Mouse (Mus musculus): ENCODE results near the gene Hrh2.
A peak's percentile ranks its signal among the peaks of the same experiment; 100 is the strongest.

Hrh2 gene

DNA sequence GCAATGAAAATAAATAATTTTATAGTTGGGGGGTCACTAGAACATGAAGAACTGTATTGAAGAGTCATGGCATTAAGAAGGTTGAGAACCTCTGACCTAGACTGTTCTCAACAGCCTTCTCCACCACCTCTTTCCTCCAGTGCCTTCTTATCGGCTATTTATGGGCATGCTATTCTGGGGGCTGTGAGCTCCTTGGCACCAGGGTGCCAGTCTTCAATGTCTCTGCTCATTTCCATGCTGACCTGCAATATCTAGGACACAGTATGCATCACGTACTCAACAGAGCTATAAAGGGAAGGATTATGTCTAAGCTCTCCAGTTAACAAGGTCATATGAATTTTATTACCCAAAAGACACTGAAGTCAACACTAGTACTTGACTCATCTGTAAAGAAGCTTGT lies 14.6 kb upstream of the Hrh2 start:
- DNase-seq = no peak

DNA sequence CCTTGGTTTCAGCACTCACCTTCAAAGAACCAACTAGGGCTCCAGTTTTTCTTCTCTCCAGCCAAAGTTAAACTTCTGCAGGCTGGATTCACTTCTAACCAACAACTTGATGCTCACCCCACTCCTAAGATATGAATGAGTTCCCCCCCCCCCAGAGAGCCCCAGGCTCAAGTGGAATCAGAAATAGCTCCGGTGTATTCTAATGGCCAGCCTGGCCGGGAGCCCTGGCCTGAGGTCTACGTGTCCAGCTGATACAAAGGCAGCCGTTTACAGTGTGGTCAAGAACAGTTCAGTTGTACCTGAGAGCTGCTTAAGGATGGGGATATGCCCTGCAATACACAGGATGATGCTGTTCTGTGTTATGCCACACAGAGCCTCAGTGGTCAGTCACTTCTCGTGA lies 13.3 kb upstream of the Hrh2 start:
- DNase-seq = no peak

GRCm38 (mm10) chr13:54179971-54180370 lies 12.0 kb upstream of the Hrh2 start:
- DNase-seq = no peak

DNA sequence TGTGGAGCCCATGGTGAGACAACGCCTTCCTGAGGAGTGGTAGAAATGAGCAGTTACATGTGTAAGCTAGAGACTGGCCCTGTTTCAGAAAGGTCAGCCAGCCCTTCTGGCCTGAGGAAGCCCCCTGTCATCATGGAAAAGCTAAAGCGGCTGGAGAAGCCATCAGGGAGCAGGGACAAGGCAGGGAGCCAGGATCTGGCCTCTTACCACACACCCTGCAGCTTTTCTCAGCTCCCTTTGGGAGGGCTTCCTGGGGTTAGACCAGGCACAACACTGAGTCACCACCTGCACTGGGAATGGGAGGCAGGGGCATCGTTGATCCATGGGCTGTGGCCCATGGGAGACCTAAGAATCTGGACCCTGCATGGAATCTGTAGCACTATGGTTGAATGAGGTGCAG lies 11.5 kb upstream of the Hrh2 start:
- DNase-seq = no peak

- no peak for DNase-seq
These were observed 10.6 kb upstream of the Hrh2 start for GRCm38 (mm10) chr13:54181318-54181717.

DNA sequence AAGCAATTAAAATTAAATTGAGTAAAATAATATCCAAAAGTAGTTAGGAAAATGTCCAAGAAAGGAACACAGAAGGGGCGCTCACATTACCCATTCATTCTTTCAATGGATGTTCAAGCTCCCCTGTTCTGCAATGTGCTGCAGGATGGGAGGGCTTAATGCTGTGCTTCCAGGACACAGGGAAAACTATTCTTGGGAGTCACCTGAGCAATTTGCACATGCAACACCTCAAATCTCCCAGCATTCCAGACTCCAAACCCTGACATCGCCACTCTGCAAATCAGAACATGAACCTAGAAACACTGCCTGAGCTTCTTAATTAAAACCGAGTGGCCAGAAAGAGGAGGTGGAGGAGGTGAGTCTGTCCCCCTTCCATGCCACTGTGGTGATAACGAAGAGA lies 10.0 kb upstream of the Hrh2 start:
- no peak for DNase-seq

DNA sequence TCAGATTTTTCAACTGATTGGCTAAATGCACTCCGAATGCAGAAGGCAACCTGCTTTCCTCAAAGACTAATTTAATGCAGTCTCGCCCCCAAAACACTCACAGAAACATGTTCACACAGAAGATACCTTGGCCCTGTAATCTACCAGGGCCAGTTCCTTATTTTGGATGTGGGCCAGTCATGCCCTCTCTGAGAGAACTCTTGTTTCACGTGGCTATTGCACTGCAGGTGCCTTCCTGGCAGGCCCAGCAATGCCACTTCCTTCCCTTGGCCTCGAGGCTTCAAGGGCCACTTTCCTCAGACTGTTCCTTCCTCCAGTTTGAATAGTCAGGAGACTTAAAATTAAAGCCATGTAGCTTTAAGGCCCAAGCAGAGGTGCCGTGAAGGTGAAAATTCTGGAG lies 5.5 kb upstream of the Hrh2 start:
- DNase-seq = no peak

- no peak for DNase-seq
These were observed 3.7 kb upstream of the Hrh2 start for GRCm38 (mm10) chr13:54188190-54188706.

- DNase-seq = no peak
These were observed 2.0 kb upstream of the Hrh2 start for GRCm38 (mm10) chr13:54189896-54190295.

GRCm38 (mm10) chr13:54191181-54191580 lies 748 bp upstream of the Hrh2 start:
- no peak for DNase-seq

DNA sequence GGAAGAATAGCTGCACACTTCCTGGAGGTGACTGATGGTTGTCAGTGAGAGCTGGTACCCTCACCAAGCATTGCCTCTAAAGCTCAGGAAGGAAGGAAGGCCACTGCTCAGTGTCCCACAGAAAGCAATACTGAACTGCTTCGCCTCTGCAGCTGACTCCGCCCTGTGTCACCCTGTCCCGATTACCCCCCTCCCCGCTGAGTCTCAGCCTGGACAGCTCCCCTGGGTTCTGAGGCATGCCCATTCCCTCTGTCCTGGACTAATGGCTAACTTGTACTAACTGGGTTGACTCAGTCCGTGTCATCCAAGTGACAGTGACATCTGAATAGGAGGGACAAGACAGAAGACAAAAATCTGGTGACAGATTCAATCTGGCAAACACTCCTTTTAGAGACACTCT lies 1.7 kb downstream of the Hrh2 start:
- DNase-seq = no peak

DNA sequence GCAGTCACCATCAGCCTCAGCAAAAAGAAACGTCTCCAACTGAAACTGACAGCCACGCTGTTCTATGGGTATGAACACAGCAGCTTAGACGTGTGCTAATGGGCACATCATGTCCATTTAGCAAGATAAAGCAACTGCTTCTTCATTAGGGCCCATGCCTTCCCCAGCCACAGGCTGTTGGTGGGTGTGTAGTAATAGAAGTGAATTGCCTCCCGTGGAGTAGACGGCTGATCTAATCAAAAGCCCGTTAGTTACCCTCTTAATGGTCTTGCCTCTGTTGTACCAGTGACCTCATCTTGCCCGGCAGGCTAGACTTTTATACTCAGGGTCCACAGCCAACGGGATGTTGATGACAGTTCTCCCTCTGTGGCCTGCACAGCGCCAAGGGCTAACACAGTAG lies 7.1 kb downstream of the Hrh2 start:
- no peak for DNase-seq

GRCm38 (mm10) chr13:54202458-54202857 lies 10.5 kb downstream of the Hrh2 start:
- no peak for DNase-seq

DNA sequence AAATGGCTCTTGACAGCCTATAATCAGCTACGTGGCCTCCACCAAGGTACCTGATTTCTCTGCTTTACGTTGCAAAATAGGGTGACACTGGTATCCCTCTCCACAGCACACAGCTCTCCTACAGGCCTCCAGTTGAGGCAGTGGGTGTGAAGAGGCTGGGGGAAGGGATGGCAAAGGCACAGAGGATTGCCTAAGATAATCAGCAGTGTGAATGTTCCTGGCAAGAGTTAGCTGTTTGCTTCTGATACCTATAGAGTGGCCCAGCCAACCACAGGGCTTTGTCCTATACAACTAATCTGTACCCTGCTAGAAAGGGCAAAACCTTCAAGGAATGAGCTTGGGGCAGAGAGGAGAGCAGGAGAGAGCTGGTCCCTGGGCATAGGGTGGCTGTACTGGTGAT lies 11.5 kb downstream of the Hrh2 start:
- DNase-seq = no peak

DNA sequence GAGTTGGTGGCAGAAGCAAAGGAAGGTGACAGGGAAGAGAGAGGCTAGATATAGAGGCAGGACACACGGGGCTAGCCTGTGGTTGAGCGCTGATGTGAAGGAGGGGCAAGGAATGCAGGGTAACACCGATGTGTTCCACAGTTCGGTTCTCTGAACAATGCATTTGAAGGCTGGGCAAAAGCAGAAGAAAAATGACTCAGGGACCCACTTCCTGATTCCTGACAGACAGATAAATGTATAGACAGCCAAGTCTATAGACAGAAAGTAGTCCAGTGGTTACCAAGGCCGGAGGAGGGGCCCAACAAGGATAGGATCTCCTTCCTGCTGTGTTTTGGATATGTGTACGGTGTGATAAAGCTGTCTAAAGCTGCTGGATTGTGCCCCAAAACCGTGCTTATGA lies 13.3 kb downstream of the Hrh2 start:
- DNase-seq = no peak

DNA sequence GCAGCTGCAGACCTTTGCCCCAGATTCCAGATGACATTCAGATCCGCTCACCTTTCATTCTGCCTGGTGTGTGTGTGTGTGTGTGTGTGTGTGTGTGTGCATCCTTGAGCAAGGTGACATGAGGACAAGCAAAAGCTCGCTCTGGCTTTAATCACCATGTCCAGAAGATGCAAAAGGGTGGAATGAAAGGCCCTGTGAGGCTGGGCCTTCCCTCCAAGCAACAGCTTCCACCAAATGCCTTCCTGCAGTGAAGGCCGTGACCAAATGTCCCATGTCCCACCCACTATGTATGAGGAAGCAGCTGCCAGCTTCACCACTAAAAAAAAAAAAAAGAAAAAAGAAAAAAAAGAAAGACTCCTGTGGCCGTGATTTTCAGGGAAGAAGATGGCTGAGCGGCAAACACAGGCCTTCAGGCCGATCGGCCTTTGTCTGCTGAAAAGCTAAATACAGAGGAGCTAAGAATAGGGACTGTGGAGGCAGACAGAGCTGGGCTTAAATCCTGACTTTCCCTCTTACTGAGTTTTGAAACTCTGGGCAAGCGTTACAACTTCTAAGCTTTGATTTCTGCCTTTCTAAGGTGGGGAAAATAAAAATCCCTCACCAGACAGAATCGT lies 14.3 kb downstream of the Hrh2 start:
- DNase-seq = no peak

GRCm38 (mm10) chr13:54209476-54210253 lies 17.7 kb downstream of the Hrh2 start:
- DNase-seq = no peak

GRCm38 (mm10) chr13:54211528-54212488 lies 19.9 kb downstream of the Hrh2 start:
- peak; percentile 19 for DNase-seq

GRCm38 (mm10) chr13:54212516-54212915 lies 20.6 kb downstream of the Hrh2 start:
- no peak for DNase-seq

GRCm38 (mm10) chr13:54215266-54215665 lies 23.3 kb downstream of the Hrh2 start:
- no peak for DNase-seq

- no peak for DNase-seq
These were observed 23.9 kb downstream of the Hrh2 start for GRCm38 (mm10) chr13:54215777-54216316.

GRCm38 (mm10) chr13:54218341-54218740 lies 26.4 kb downstream of the Hrh2 start:
- DNase-seq = no peak

DNA sequence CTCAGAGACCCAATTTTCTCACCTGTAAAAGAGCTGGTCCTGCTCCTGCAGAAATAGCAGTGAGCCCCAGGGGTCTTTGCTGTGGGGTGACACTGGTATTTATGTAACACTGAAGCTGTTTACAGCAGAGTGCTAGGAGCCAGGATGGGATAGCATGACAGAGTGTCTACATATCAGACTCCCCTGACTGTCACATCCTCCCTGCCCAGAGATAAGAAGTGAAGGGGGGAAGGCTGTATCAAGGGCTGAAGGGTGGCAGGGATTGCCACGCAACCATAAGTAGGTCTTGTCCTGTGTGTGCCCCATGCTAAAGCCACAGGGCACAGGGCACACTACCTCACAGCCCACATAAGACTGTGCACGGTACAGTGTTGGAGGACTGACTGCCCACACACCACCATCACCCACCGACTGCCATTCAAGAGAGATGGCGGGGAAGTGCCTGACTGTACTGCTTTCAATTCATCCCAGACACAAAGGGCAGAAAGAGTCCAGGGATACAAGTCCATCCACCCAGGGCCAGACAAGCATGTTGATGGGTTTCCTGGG lies 29.8 kb downstream of the Hrh2 start:
- DNase-seq = no peak
